Mouse (Mus musculus): Measurements from ENCODE around the gene Mpeg1.

Gene Mpeg1

GRCm38 (mm10) chr19:12465530-12466144, 5.1 kb downstream of the Mpeg1 start:
- DNase-seq (ENCODE audit: low read depth) = no peak

GRCm38 (mm10) chr19:12466204-12466603, 5.6 kb downstream of the Mpeg1 start:
- peak; percentile 83 for DNase-seq (ENCODE audit: low read depth)

GRCm38 (mm10) chr19:12467436-12467835, 6.9 kb downstream of the Mpeg1 start:
- peak; percentile 77 for DNase-seq (ENCODE audit: low read depth)

GRCm38 (mm10) chr19:12471866-12472265, 11.3 kb downstream of the Mpeg1 start:
- DNase-seq (ENCODE audit: low read depth) = peak; percentile 68

DNA sequence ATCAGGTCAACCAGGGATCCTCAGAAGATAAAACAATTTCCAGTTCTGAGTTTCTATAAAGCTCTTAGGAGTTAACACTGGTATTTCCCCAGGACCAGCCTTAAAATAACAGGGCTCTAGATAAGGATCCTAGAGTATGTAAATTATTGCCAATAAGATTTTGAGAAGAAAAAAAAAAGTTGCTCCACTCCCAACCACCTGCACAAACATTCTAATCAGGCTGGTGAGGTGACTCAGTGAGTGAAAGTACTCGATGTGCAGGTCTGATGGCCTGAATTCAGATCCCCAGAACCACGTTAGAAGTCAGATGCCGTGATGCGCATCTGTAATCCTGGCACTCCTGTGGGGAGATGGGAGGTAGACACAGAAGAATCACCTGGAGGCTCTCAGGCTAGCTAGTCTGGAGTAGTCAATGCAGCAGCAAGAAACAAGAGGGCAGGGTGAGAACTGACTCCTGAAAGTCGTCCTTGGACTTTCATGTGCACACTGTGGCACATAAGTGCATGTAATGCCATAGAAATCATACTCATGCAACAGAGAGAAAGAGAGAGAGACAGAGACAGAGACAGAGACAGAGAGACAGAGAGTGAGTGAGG, 11.9 kb downstream of the Mpeg1 start:
- DNase-seq (ENCODE audit: low read depth) = peak; percentile 13

DNA sequence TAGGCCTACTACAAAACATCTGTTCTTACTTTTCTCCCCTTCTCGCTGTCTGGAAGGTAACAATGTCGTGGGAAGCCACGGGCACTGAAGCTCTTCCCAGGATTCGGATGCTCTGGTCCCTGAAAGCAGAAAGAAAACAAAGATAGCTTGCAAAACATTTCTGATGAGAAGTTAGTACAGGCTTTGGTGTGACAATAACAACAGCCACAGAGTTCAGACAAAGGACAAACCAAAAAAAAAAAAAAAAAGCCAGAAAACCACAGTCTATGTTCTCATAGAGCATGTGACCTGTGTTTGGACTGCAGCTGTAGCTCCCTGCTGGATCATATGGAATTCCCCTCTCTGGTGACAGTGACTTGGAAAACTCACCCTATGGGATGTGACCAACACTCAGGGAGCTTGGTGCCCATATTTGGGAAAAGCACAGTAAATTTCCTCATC, 12.6 kb downstream of the Mpeg1 start:
- peak; percentile 58 for DNase-seq (ENCODE audit: low read depth)

- DNase-seq (ENCODE audit: low read depth) = no peak
These were observed 13.4 kb downstream of the Mpeg1 start for GRCm38 (mm10) chr19:12473951-12474350.

- DNase-seq (ENCODE audit: low read depth) = peak; percentile 92
These were observed 15.0 kb downstream of the Mpeg1 start for GRCm38 (mm10) chr19:12475380-12476250.

DNA sequence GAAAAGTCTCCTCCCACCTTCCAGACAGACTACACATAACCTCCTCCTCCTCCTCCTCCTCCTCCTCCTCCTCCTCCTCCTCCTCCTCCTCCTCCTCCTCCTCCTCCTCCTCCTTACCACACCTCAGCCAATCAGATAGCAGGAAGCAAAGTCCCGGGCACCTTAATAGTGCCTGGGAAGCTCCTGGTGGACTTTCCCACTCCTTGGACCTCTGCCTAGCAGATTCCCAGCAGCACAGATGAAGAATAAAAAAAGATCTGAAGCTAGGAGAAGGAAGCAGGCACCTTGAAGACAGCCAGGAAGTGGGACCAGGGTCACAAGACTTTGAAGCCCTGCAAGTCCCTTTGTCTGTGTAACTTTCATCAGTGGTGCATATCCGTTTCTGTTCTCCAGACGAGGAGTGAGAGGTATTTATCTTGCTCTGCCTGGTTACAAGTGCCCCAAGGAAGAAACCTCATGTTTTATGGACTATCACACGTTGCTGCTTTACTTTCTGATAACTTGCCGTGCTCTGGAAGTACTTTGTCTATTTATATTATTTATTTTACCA, 16.2 kb downstream of the Mpeg1 start:
- DNase-seq (ENCODE audit: low read depth) = peak; percentile 55

GRCm38 (mm10) chr19:12478369-12478768, 17.8 kb downstream of the Mpeg1 start:
- peak; percentile 95 for DNase-seq (ENCODE audit: low read depth)

- DNase-seq (ENCODE audit: low read depth) = no peak
These were observed 23.2 kb downstream of the Mpeg1 start for GRCm38 (mm10) chr19:12483782-12484181.

DNA sequence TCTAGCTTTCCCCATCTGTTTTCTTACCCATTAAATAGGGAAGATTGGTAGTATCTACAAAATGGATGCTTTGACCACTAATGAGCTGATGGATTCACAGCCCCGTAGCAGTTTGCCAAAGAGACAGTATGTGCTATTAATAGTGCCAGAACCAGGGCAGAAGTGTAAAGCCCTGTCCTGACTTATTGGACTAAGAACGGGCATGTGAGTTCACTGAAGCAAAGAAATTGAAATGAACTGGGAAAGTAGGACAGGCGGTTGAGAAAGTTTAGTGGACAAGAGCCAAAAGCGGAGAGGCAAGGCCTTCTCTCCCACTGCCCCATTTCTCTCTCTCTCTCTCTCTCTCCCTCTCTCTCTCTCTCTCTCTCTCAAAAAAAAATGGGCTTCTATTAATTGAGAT, 23.6 kb downstream of the Mpeg1 start:
- no peak for DNase-seq (ENCODE audit: low read depth)

DNA sequence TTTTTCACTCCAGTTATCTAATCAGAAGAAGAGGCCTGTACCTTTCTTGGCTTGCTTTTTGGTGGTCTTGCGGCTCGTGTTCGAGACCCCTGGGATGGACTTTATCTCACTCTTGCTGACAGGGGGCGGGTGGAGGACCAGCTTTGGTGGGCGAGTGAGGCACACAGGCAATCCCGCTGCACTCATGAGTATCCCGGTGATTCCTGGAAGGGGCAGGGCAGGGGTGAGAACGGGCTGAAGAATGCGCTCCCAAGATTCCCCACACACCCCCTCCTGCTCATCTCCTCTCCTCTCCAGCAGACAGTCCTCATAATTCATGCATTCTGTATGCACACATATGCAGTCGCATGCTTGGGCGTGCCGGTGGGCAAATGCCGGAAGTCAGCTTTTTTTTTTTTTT, 24.6 kb downstream of the Mpeg1 start:
- no peak for DNase-seq (ENCODE audit: low read depth)

DNA sequence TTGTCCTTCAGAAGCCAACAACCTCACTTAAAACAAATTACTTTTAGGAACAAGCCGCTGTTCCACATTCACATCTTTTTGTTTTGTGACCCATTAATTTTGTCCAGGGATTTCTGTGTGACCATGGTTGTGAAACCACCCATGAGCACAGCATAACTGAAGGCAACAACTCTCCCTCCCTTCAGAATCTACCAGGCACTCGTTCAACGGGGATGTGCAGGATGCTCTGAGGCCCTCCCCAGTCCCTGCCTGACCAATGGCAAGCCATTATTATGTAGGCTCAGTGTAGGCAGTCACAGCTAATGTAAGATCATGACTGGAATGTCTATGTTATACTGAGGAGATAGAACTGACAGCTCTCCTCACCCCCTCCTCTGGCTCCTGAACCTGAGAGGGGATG, 25.1 kb downstream of the Mpeg1 start:
- no peak for DNase-seq (ENCODE audit: low read depth)

- no peak for DNase-seq (ENCODE audit: low read depth)
These were observed 26.3 kb downstream of the Mpeg1 start for GRCm38 (mm10) chr19:12486875-12487274.

DNA sequence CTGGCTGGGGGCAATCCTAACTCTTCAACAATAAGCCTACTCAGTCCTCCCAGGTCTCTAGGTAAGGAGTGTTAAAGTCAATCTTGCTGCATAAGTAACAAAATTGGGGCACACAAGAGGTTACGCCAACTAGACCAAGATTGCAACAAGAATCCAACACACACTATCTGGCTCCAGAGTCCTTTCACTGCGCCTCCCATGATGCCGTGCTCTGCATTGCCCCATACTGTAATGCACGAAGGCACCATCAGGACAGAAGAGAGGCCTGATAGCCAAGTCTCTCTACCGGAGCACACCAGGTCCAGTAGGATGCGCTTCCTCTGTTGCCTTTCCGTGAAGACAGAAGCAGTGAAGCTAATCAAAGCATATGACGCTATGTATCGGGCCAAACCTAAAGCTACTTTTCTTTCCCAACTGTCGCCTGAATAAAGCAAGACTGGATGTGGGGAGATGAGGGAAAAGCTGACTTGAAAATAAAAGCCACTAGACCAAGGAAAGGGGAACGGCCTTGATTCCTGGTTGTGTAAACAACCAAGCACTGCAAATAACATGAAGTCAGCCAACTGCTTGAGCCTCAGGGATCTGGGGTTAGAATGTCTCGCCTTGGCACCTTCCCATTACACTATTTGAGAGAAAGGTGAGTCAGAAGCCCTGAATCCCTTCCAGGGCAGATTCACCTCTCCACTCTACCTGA, 27.1 kb downstream of the Mpeg1 start:
- DNase-seq (ENCODE audit: low read depth) = no peak

GRCm38 (mm10) chr19:12488205-12488966, 27.8 kb downstream of the Mpeg1 start:
- DNase-seq (ENCODE audit: low read depth) = peak; percentile 25

DNA sequence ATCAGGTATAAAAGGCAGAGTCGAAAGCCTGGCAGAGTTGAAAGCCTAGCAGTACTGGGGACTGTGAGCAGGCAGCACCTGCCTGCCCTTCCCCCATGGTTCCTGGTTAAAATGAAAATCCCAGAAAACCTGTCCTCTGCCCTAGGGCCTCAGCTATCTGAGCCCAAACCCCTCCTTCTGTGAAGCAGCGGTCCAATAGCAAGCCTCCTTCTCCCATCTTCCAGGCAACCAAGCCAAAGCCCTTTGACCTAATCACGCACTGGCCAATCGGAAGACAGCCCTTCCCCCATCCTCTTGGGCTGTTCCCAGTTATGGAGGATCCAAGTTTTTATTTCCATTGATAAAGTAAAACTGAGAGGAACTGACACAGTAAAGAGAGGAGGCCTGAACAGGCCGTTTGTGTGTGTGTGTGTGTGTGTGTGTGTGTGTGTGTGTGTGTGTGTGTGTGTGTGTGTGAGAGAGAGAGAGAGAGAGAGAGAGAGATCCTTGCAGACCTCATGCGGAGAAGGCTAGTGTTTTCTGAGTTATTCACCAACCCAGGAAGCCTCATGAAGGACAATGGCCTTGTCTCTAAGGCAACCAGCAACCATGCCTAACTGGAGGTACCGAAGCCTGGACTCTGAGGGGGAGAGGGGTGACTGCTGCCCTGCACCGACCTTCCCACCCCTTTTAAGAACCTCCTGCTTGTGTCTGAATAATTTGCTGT, 28.5 kb downstream of the Mpeg1 start:
- DNase-seq (ENCODE audit: low read depth) = no peak

- DNase-seq (ENCODE audit: low read depth) = no peak
These were observed 29.3 kb downstream of the Mpeg1 start for GRCm38 (mm10) chr19:12489675-12490570.

GRCm38 (mm10) chr19:12491636-12492035, 31.1 kb downstream of the Mpeg1 start:
- no peak for DNase-seq (ENCODE audit: low read depth)
